In the genomic region with DNA sequence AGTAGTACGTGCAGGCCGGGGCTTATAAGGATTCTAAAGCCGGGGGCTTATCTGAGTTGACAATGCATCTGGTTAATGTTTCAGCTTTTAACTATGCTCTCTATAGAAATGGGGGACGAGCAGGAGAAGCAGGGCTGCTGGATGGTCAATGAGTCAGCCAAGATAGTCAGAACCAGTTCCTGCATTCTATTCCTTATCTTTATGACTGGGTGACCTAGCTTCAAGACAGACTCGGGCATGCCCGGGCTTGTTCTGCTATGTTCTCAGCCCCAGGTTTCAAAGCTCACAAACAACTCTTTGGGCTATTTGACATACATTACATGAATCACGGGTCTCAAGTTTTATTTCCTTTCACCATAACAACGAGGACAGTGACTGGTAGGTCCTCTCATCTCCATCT, we compare ENCODE assay signal across 6 mouse cellular contexts.
A peak's percentile ranks its signal among the peaks of the same experiment; 100 is the strongest.
DNase-seq lines count a peak whose midpoint lies in the region; ATAC-seq and TF ChIP-seq lines count a peak whose summit lies in the region.
"Not testable (repeated sequence)": the region's sequence is repeated elsewhere in the genome, so short reads cannot be mapped to it uniquely, and the experiment has no call there.

No protein-coding gene starts in this region.

- TF ChIP-seq POLR2A in MEL (IDR thresholded peaks at IDR 0.05; ENCODE audit: control insufficient read depth in 1 of 2, insufficient read depth in 1 of 2, low read depth in 1 of 2, low read length in 2 of 2, poor library complexity in 1 of 2), result not testable (repeated sequence)

- H3K9ac ChIP-seq in MEL (ENCODE audit: control insufficient read depth, low read depth, low read length, poor library complexity, severe bottlenecking); intestine, postnatal 0 days (ENCODE audit: low read depth, low read length); stomach, postnatal 0 days (ENCODE audit: low read length): not testable (repeated sequence)

- not testable (repeated sequence) for TF ChIP-seq EP300 in MEL (IDR thresholded peaks at IDR 0.05; ENCODE audit: low read depth in 1 of 2, low read length in 2 of 2); stomach, postnatal 0 days (optimal IDR thresholded peaks at IDR 0.05)

- H3K4me3 ChIP-seq in MEL (ENCODE audit: control insufficient read depth in 1 of 2, insufficient read depth in 1 of 2, low read depth in 2 of 2, low read length in 2 of 2); intestine, postnatal 0 days (ENCODE audit: low read depth, low read length); stomach, postnatal 0 days (ENCODE audit: low read depth, low read length): not testable (repeated sequence)

- not testable (repeated sequence) for TF ChIP-seq CTCF in MEL (IDR thresholded peaks at IDR 0.05 in 2 of 3, conservative IDR thresholded peaks at IDR 0.05 in 1 of 3; ENCODE audit: control insufficient read depth in 1 of 3, insufficient read depth in 1 of 3, low read depth in 2 of 3, low read length in 3 of 3, poor library complexity in 1 of 3, severe bottlenecking in 1 of 3); intestine, postnatal 0 days (IDR thresholded peaks at IDR 0.05; ENCODE audit: low read depth); stomach, postnatal 0 days (IDR thresholded peaks at IDR 0.05; ENCODE audit: low read depth)

- not testable (repeated sequence) for TF ChIP-seq RAD21 in MEL (IDR thresholded peaks at IDR 0.05; ENCODE audit: low read depth, low read length)

- H3K36me3 ChIP-seq in MEL (ENCODE audit: control insufficient read depth in 1 of 2, insufficient read depth in 2 of 2, low read length in 2 of 2); intestine, postnatal 0 days (ENCODE audit: control insufficient read depth, insufficient read depth); stomach, postnatal 0 days (ENCODE audit: control insufficient read depth, insufficient read depth, low read length): not testable (repeated sequence)

- not testable (repeated sequence) for H3K27me3 ChIP-seq in MEL (ENCODE audit: control insufficient read depth in 1 of 2, insufficient read depth in 2 of 2, low read length in 2 of 2); intestine, postnatal 0 days (replicated peaks; ENCODE audit: control insufficient read depth, insufficient read depth, low read length); stomach, postnatal 0 days (ENCODE audit: control insufficient read depth, insufficient read depth, low read length)

- not testable (repeated sequence) for H3K4me2 ChIP-seq in intestine, postnatal 0 days (replicated peaks; ENCODE audit: low read depth); stomach, postnatal 0 days (replicated peaks; ENCODE audit: low read depth)

- DNase-seq in MEL (ENCODE audit: low read depth, low spot score), result peak; percentile 4
- DNase-seq in heart, adult 11 months, result peak; percentile 56
- DNase-seq in heart, postnatal 4 days, result peak; percentile 13
- peak; percentile 30 for DNase-seq in stomach, postnatal 0 days (ENCODE audit: low spot score)
- DNase-seq in urinary bladder, postnatal 25 days (ENCODE audit: low spot score), result peak; percentile 63

- H3K9me3 ChIP-seq in MEL (replicated peaks; ENCODE audit: insufficient read depth, low read length); intestine, postnatal 0 days (ENCODE audit: control insufficient read depth); stomach, postnatal 0 days (ENCODE audit: control insufficient read depth, low read length): not testable (repeated sequence)

- H3K79me2 ChIP-seq in MEL (ENCODE audit: control insufficient read depth, insufficient read depth, low read length, poor library complexity), result not testable (repeated sequence)

- peak; percentile 90 for ATAC-seq in intestine, postnatal 0 days
- ATAC-seq in stomach, postnatal 0 days (ENCODE audit: low FRiP score, low TSS enrichment), result peak; percentile 65; the same call in 1 of the 2 replicates

- WGBS in intestine, postnatal 0 days, result 34% methylated on average over 8 of the region's 8 CpGs
- WGBS in stomach, postnatal 0 days, result 49% methylated on average over 8 of the region's 8 CpGs

- H3K4me1 ChIP-seq in MEL (ENCODE audit: control insufficient read depth in 1 of 2, insufficient read depth in 2 of 2, low read length in 2 of 2); intestine, postnatal 0 days (replicated peaks; ENCODE audit: control insufficient read depth, insufficient read depth, low read length); stomach, postnatal 0 days (replicated peaks; ENCODE audit: control insufficient read depth, insufficient read depth): not testable (repeated sequence)

- H3K27ac ChIP-seq in MEL (ENCODE audit: control insufficient read depth, low read depth, low read length); stomach, postnatal 0 days (replicated peaks): not testable (repeated sequence)
- H3K27ac ChIP-seq in intestine, postnatal 0 days (ENCODE audit: low read depth, low read length), result peak overlapping the region; percentile 55; the same call in 1 of the 2 replicates

Comparison
In these comparisons a context has a peak if more than half of its experiments do, and no peak if none do; other contexts are left out.
1. DNase-seq: peak in every context shown above with its lines; median percentile 63 in urinary bladder, postnatal 25 days; 56 in heart, adult 11 months; 30 in stomach, postnatal 0 days; 13 in heart, postnatal 4 days; 4 in MEL.